Mouse (Mus musculus) liver, embryonic 14.5 days (tissue): ENCODE results near the gene 4931440F15Rik. TPM values are rescaled to one million over a fixed set of nuclear protein-coding genes. Genes with fewer than 3 reads are reported as not detected.
"Not testable (repeated sequence)": the region's sequence is repeated elsewhere in the genome, so short reads cannot be mapped to it uniquely, and the experiment has no call there.

Experiments
- ATAC-seq: fragments of 200-750 bp; cut with Nextera tagmentation; 2 replicates; pipeline ENCODE4 v1.8.0; 2017; ENCODE audit warnings: moderate number of reproducible peaks, mild to moderate bottlenecking, moderate library complexity; ENCODE audit not compliant: insufficient read depth
- DNase-seq, 3 experiments: peaks; one replicate each; pipeline ENCODE4 v3.0.0-alpha.2; 2012 to 2013; ENCODE audit warnings: low read depth in 3 of 3, low spot score in 3 of 3
- H3K27ac ChIP-seq: fragments of 300-500 bp; sonication (generic); 2 replicates; pipeline ENCODE4 v1.5.1; 2014; ENCODE audit warnings: moderate library complexity, mild to moderate bottlenecking, control low read depth, inconsistent platforms
- H3K27me3 ChIP-seq: fragments of 300-500 bp; sonication (generic); 2 replicates; pipeline ENCODE4 v1.6.1; 2014; ENCODE audit warnings: mild to moderate bottlenecking, low read length, moderate library complexity; ENCODE audit not compliant: control insufficient read depth, insufficient read depth
- H3K36me3 ChIP-seq: fragments of 300-500 bp; sonication (generic); replicated peaks from 2 replicates; pipeline ENCODE4 v1.6.1; 2014; ENCODE audit warnings: low read depth; ENCODE audit not compliant: control insufficient read depth, insufficient read depth
- H3K4me1 ChIP-seq, 2 experiments: fragments of 200-500 bp in 1 of 2; fragments of 300-500 bp in 1 of 2; sonication (generic) in 1 of 2; replicated peaks; 2 replicates each; pipeline ENCODE4 v1.6.1; 2012 to 2014; ENCODE audit warnings: antibody characterized with exemption in 1 of 2, inconsistent platforms in 1 of 2, low read length in 1 of 2; ENCODE audit not compliant: control insufficient read depth in 2 of 2, insufficient read depth in 2 of 2
- H3K4me2 ChIP-seq: fragments of 300-500 bp; sonication (generic); 2 replicates; pipeline ENCODE4 v1.6.1; 2014; ENCODE audit warnings: low read depth, mild to moderate bottlenecking, control low read depth, moderate library complexity
- H3K4me3 ChIP-seq, 2 experiments: fragments of 200-500 bp in 1 of 2; fragments of 300-500 bp in 1 of 2; sonication (generic) in 1 of 2; 2 replicates each; pipeline ENCODE4 v1.5.1; 2012 to 2014; ENCODE audit warnings: low read depth in 2 of 2, low read length in 2 of 2, mild to moderate bottlenecking in 2 of 2, control low read depth in 1 of 2, inconsistent platforms in 1 of 2, moderate library complexity in 1 of 2; ENCODE audit not compliant: insufficient read depth in 1 of 2
- H3K9ac ChIP-seq: fragments of 300-500 bp; sonication (generic); replicated peaks from 2 replicates; pipeline ENCODE4 v1.6.1; 2014; ENCODE audit warnings: mild to moderate bottlenecking, control low read depth, moderate library complexity
- H3K9me3 ChIP-seq: fragments of 300-500 bp; sonication (generic); 2 replicates; pipeline ENCODE4 v1.6.1; 2016; ENCODE audit warnings: low read length, mixed read lengths; ENCODE audit not compliant: control insufficient read depth
- CTCF ChIP-seq: IDR thresholded peaks from 2 replicates; pipeline ENCODE4 v1.5.1; 2016; ENCODE audit warnings: antibody characterized with exemption, low read depth, control low read depth
- EP300 ChIP-seq: IDR thresholded peaks from 2 replicates; pipeline ENCODE4 v1.6.1; 2016; ENCODE audit warnings: antibody characterized with exemption, low read depth
- WGBS: fragments of 180-500 bp; shearing (Covaris S2); extraction: QIAGEN DNeasy Blood & Tissue Kit; methylation state at CpG from one replicate; pipeline ENCODE4 v1.1.7; 2014; ENCODE audit not compliant: insufficient replicate concordance; 5-methylcytosine and 5-hydroxymethylcytosine counted together
- polyA plus RNA-seq, 2 experiments: library from polyadenylated mRNA; depleted of rRNA in 1 of 2; stranded (reverse) in 1 of 2; unstranded in 1 of 2; fragments of >200 nt; fragmentation: Nextera tagmentation in 1 of 2; extraction: Ambion mirVana in 1 of 2; gene quantifications; 2 replicates each; pipeline versions ENCODE4 v1.2.1 to v1.2.3; 2012 to 2014

4931440F15Rik gene
- polyA plus RNA-seq, 2 experiments, result 0.13 to 0.20 TPM

DNA sequence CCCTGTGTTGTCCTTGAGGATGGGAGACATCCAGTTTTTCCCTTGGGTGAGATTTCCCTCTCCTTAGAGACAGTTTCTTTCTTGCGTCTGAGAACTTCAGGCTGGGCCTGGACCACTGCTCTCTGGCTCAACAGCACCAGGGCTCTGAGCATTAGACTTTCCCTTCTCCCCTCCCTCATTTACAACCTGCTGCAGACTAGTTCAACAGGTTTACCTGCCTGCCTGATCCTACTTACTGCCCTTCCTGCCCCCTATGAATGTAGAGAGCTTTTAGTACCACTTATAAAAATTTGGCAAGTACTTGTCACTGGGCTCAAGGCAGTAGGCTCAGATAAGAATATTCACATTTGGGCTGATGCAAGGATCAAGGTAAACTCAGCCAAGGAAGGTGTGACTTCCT is 533 bp upstream of the 4931440F15Rik start:
- no peak overlapping the region for H3K27ac ChIP-seq
- peaks cover 14% of the 10 kb centered on the region for H3K27me3 ChIP-seq
- WGBS, result 69% methylated on average over 1 of the region's 1 CpGs
- no peaks in the 10 kb centered on the region for H3K36me3 ChIP-seq
- H3K9me3 ChIP-seq, result no peaks in the 10 kb centered on the region
- DNase-seq (no peak), ATAC-seq (no peak)
- H3K4me2 ChIP-seq, result no peak overlapping the region
- TF ChIP-seq CTCF (no peak), EP300 (no peak)
- H3K4me1 ChIP-seq, result no peaks in the 10 kb centered on the region
- H3K4me3 ChIP-seq, result no peak overlapping the region
- no peak overlapping the region for H3K9ac ChIP-seq

DNA sequence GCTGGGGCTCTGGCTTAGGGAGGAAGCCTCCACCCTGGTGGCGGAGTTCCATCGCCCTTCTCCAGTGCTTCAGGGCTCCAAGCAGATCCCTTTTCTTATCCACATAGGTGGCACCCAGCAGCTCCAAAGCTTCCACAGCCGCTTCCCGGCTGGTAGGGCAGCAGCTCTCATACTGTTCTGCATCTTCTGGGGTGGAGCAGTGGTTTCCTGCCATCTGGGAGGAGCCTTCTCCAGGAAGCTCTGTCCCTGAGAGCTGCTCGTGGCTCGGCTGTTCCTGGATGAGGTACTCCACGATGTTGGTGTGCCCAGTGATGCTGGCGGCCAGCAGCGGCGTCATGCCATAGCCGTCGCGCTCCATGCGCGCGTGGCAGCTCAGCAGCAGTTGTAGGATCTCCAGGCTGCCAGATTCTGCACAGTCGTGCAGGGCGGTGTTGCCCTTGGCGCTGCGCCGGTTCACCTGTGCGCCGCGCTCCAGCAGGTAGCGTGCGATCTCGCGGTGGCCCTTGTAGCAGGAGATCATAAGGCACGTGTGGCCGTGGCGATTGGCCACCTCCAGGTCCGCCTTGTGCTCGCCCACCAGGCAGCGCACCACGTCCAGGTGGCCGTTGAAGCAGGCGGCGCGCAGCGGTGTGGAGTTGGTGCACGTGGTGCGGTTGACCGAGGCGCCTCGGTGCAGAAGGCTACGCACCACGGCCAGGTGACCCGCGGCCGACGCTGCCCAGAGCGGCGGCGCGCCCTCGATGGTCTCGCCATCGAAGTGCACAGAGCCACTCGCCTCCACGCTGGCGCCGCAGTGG is 796 bp downstream of the 4931440F15Rik start:
- Histone ChIP-seq H3K4me2 (peak overlapping the region; percentile 22; the same call in 1 of the 2 replicates), H3K27me3 (peaks cover 14% of the 10 kb centered on the region)
- H3K4me1 ChIP-seq, H3K4me3 ChIP-seq, H3K27ac ChIP-seq, H3K9me3 ChIP-seq, DNase-seq, H3K36me3 ChIP-seq, H3K9ac ChIP-seq: not testable (repeated sequence)
- 13% methylated on average over 62 of the region's 62 CpGs for WGBS
- peak; percentile 13; the same call in 1 of the 2 replicates for ATAC-seq

DNA sequence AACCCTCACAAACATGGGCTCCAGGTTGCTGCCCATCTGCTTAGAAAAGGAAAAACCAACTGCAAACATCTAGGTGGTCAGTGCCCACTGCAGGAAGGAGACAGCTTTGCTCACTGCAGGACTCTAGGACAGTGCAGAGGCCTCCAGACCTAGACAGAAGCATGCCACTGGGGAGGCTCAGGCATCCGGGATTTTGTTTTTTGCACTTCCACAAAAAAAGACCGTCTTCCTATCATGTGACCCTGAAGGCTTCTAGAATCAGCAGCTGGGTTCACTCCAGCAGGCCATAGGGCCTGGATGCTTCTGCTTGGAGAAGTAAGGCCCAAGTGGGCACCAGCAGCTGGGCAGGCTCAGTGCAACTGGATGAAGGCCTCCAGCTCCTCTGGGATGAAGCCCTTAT is 2.3 kb downstream of the 4931440F15Rik start:
- H3K9me3 ChIP-seq, result no peaks in the 10 kb centered on the region
- no peaks in the 10 kb centered on the region for H3K36me3 ChIP-seq
- no peak overlapping the region for H3K4me3 ChIP-seq
- DNase-seq (no peak), ATAC-seq (no peak)
- no peak overlapping the region for H3K27ac ChIP-seq
- peaks cover 14% of the 10 kb centered on the region for H3K27me3 ChIP-seq
- H3K4me1 ChIP-seq, result no peaks in the 10 kb centered on the region
- no peak overlapping the region for H3K4me2 ChIP-seq
- 61% methylated on average over 2 of the region's 2 CpGs for WGBS
- no peak overlapping the region for H3K9ac ChIP-seq
- TF ChIP-seq CTCF (no peak), EP300 (no peak)

DNA sequence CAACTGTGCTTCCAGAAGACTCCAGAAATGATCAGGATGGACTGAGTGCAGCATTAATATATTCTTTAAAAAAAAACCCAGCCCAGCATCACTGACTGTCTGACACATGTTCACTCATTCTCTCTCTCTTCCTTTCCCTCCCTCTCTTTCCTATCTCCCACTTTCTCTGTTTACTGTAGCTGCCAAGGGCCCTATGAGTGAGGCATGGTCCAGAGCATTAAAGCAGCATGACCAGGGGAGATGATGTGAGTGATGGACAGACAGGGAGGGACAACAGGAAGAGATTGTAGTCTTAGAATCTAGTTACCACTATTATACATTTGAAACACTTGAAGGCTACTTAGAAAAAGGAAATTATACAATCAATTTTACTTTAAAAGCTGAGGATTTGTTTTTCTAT is 9.8 kb downstream of the 4931440F15Rik start:
- peaks cover 24 to 26% of the 10 kb centered on the region in 2 experiments for H3K4me1 ChIP-seq
- TF ChIP-seq EP300 (no peak), CTCF (no peak)
- H3K4me2 ChIP-seq, result peak overlapping the region; percentile 54
- H3K9me3 ChIP-seq, result no peaks in the 10 kb centered on the region
- H3K27ac ChIP-seq, result peak overlapping the region; percentile 99
- no peak overlapping the region for H3K4me3 ChIP-seq
- peak overlapping the region; percentile 61 for H3K9ac ChIP-seq
- H3K36me3 ChIP-seq, result no peaks in the 10 kb centered on the region
- ATAC-seq (peak; percentile 57), DNase-seq (no peak)
- H3K27me3 ChIP-seq, result no peaks in the 10 kb centered on the region

DNA sequence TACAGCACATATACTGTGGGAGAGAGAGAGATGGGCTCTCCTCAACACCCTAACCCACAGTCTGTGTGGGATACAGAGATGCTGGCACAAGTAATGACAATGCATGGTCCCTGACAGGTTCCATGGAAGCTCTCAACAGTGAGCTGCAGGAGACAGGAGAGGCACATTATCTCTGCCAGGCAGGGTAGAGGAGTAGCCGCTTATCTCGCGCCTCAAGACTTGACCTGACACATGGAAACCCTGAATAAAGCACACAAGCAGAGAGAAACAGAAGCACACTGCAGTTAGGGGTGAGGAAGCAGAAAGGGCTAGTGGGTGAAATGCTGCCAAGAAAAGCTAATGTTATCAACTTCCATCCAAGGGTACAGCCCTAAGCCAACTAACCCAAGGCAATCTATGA is 10.2 kb downstream of the 4931440F15Rik start:
- Histone ChIP-seq H3K4me3 (no peak overlapping the region), H3K36me3 (no peaks in the 10 kb centered on the region), H3K4me2 (peak overlapping the region; percentile 54), H3K27me3 (no peaks in the 10 kb centered on the region), H3K9me3 (no peaks in the 10 kb centered on the region), H3K27ac (peak overlapping the region; percentile 99), H3K9ac (peak overlapping the region; percentile 61), H3K4me1 (peaks cover 24 to 27% of the 10 kb centered on the region in 2 experiments)
- WGBS, result 10% methylated on average over 3 of the region's 3 CpGs
- DNase-seq, result peak; percentile 91 to 93 (median 91)
- TF ChIP-seq CTCF, result 0 out of 2 replicates have a peak, but pooled peaks have one; percentile 11
- TF ChIP-seq EP300, result peak; percentile 98
- peak; percentile 99 for ATAC-seq
